Mouse (Mus musculus) splenic B cell, adult 2 months (primary cell): ENCODE measurements around the gene 2310022B05Rik.
A peak's percentile ranks its signal among the peaks of the same experiment; 100 is the strongest.

ENCODE experiments used
- DNase-seq: peaks from one replicate; pipeline ENCODE4 v3.0.0-alpha.2; 2011; ENCODE audit warnings: low read depth, low spot score
- H3K27me3 ChIP-seq: 2 replicates; pipeline ENCODE4 v1.6.1; 2012; ENCODE audit warnings: mild to moderate bottlenecking, low read length, moderate library complexity, mixed read lengths; ENCODE audit not compliant: control insufficient read depth, poor library complexity, insufficient read depth, severe bottlenecking
- H3K36me3 ChIP-seq: 2 replicates; pipeline ENCODE4 v1.6.1; 2012; ENCODE audit warnings: mild to moderate bottlenecking, low read length, moderate library complexity, mixed read lengths; ENCODE audit not compliant: control insufficient read depth, poor library complexity, insufficient read depth, severe bottlenecking

2310022B05Rik gene

DNA sequence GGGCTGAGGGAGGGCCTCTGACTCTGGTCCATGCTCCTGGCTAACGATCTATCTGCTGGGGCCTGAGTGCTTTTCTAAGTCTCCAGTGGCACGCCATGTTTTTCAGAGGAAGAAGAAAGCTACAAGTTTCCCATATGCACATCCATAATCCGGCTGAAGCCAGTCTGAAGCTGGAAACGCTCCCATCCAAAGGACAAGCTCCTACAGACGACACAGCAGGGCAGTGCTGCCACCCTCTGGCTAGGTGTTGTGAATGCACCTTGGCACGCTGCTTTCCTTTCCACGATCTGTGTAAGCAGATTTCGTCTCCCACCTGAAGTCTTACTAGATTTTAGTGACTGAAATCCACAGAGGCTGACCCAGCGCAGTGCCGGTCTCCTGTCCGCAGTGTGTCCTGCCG lies 14.3 kb upstream of the 2310022B05Rik start:
- Histone ChIP-seq H3K27me3 (no peaks in the 10 kb centered on the region), H3K36me3 (no peaks in the 10 kb centered on the region; the same call in none of the 2 replicates)
- peak; percentile 60 for DNase-seq

DNA sequence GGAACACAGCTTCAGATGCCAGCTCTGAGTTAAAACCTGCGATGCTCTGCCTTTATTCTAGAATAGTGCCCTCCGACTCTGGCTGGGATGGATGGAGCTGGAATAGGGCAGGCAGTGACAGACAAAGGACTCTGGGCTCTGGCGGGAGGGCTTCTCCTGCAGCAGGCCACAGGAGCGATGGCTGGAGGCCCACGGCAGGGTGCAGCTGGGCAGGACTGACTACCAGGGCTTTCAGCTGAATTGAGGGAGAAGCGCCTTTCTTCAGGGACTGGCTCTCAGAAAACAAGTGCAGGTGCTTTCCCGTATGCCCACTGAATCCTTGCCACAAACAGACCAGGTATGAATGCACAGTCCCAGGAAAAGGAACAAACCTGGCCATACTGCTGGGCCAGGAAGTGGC lies 13.9 kb upstream of the 2310022B05Rik start:
- no peak for DNase-seq
- no peaks in the 10 kb centered on the region for H3K27me3 ChIP-seq
- H3K36me3 ChIP-seq, result no peaks in the 10 kb centered on the region; the same call in none of the 2 replicates

DNA sequence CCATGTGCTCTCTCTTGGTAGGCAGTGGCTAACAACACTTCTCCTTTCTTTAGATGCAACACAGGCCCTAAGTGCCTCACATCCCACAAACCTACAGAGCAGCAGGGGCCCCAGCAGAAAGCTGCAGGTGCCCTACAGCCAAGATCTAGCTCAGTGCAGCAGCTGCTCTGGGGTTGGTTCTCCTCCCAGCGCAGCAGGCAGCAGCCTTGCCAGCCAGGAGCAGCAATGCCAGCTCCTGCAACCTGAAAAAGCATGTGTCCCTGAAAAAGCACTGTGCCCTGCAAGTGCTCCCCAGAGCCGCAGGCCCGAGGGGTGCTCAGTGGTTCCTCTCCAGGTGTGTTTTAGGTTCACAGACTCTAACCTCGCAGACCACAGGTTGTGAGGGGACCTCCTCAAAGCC lies 13.5 kb upstream of the 2310022B05Rik start:
- Histone ChIP-seq H3K27me3 (no peaks in the 10 kb centered on the region), H3K36me3 (no peaks in the 10 kb centered on the region; the same call in none of the 2 replicates)
- no peak for DNase-seq

DNA sequence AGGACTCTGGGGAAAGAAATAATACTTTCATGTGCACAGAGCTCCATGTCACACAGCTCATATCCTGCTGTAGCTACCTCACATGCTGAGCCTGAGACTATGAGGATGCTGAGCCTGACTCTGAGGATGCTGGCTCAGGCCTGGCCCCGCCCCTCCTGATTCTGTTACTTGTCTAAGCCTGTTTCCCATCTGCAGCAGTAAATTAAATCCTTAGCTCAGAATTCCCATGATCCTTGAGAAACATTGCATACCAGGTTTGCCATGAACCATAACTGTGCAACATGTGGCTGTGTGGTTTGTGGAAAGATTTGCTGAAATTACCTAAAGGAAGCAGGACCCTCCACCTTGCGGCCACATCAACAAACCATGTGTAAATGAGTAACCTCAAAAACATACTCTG lies 9.2 kb upstream of the 2310022B05Rik start:
- Histone ChIP-seq H3K36me3 (no peaks in the 10 kb centered on the region; the same call in none of the 2 replicates), H3K27me3 (no peaks in the 10 kb centered on the region)
- no peak for DNase-seq

DNA sequence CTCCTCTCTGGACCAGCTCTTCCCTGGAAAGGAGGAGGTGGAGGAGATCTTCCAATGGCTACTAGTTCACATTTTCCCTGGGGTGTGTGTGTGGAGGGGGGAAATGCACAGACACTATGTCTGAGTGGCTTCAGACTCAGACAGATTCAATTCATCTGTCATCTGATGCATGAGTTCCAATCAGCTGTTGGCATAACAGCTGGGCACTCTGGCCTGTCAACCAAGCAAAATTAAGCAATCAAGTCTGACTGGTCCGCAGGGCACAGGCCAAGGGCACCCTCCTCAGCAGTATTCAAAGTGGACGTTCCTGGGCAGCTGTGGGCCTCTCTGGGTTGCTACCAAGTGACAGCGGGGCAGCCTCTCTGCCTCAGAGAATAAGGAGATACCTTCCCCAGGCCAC lies 5.6 kb upstream of the 2310022B05Rik start:
- Histone ChIP-seq H3K36me3 (no peaks in the 10 kb centered on the region; the same call in 1 of the 2 replicates), H3K27me3 (no peaks in the 10 kb centered on the region)
- DNase-seq, result no peak

DNA sequence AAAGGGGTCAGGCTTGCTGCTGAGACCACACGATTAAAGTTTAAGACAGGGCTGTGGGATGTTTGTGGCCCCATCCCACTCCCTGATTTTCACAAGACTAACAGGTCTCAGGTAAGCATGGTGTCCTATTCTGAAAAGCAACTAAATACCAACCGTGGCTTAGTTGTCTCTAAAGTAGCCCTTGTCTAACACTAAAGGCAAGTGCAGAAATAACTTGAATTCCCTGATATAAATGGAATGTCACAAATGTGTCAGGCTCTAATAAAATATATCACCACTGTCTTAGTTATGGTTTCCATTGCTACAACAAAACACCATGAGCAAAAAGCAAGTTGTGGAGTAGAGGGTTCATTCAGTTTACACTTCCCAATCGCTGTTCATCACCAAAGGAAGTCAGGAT lies 1.2 kb upstream of the 2310022B05Rik start:
- Histone ChIP-seq H3K36me3 (no peaks in the 10 kb centered on the region), H3K27me3 (no peaks in the 10 kb centered on the region)
- DNase-seq, result no peak

DNA sequence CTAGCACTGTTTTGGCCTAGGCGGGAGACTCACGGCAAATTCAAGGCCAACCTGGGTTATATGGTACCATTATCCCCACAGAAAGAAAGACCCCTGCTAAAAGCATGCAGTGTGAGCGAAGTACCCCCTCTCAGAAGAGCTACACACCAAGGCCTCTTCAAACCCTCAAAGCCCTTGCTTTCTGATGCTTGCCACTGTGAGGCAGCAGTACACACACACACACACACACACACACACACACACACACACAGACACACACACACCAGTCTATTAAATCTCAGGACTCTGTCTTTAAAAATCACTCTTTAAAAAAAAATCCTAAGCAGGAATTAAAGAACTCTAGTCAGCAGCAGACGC lies 683 bp upstream of the 2310022B05Rik start:
- Histone ChIP-seq H3K27me3 (no peaks in the 10 kb centered on the region), H3K36me3 (no peaks in the 10 kb centered on the region)
- DNase-seq, result peak; percentile 25

DNA sequence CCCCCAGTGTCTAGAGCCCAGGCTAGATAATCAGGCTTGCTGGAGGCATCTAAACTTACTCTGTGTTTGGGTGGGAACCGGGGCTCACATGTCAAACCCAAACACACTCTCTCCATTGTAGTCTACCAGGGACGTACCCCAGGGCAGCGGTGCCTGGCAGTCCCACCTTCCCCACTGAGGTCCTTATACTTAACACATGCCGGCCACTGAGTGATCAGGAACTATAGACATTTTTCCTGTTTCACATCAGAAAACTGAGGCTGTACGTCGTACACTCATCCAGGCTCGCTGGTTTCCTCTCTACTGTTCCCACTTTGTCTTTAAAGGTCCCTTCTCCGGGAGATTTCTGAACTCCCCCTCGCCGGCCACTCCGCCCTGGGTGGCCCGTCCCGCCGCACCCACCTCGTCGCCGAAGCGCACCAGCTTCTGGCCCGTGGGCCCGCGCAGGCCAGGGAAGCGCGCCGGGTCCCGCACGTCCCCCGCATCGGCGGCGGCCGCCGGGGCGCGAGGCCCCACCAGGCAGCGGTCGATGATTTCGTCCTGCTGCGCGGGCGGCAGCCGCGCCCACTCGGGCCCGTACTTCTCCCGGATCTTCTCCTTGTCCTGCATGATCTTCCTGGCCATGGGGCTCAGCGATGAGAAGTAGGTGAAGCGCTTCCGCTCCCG lies 590 bp downstream of the 2310022B05Rik start:
- peak; percentile 14 for DNase-seq
- H3K36me3 ChIP-seq, result no peaks in the 10 kb centered on the region

DNA sequence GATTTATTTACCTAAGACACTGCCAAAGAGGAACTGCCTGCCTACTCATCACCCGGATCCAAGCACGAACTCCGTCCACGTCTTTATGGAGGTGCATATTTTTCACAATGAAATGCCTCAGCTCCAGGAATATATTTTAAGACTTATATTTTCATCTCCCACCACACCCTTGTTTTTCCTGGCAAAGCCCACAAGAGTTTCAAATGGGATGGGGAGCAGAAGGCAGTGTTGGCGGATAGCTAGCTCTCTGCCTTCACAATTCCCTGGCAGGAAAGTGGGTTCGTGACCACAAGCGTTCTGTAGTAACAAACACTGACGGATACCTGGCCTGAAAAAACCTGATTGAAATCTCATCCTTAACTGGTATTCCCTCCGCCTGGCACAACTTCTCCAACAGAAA lies 1.4 kb downstream of the 2310022B05Rik start:
- no peaks in the 10 kb centered on the region for H3K27me3 ChIP-seq
- DNase-seq, result no peak

More for the DNA sequence above, 590 bp downstream of the 2310022B05Rik start:
- H3K27me3 ChIP-seq, result no peaks in the 10 kb centered on the region

DNA sequence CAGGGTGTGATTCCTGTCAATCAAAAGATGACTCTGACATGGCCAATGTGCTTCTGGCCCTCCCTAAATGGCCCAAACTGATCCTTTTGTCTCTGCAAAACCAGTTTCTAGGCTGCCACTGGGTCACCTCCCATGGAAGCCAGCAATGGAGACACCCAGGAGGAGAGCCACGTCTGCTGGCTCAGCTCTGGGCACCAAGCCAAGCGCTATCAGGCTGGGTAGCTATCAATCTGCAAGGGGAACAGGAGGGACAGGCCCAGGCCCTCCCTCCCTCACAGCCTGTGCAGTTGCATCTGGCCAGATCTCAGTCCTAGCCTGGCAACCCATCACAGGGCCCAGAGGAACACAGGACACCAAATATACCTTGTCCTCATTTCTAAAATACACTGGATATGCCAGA lies 4.8 kb downstream of the 2310022B05Rik start:
- no peaks in the 10 kb centered on the region for H3K36me3 ChIP-seq
- no peak for DNase-seq
- no peaks in the 10 kb centered on the region for H3K27me3 ChIP-seq

More for the DNA sequence above, 1.4 kb downstream of the 2310022B05Rik start:
- H3K36me3 ChIP-seq, result no peaks in the 10 kb centered on the region

DNA sequence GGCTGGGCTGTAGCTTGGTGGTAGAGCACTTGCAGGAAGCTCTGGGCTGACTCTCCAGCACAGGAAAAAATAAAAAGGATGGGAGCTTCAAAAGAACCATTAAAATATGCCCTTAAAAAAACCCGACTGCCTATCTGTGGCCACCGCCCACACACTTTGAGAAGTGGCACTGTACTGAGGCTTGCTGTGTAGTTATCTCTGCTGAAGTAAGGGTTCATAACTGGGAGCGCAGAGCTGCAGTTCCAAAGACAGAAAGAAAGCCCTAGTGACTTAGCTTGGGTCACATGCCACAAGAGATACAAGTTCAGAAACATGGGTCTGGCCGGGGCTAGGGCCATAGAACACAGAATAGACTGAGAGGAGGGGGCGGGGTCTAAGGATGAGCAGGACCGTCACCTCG lies 5.2 kb downstream of the 2310022B05Rik start:
- Histone ChIP-seq H3K27me3 (no peaks in the 10 kb centered on the region), H3K36me3 (no peaks in the 10 kb centered on the region)
- no peak for DNase-seq

DNA sequence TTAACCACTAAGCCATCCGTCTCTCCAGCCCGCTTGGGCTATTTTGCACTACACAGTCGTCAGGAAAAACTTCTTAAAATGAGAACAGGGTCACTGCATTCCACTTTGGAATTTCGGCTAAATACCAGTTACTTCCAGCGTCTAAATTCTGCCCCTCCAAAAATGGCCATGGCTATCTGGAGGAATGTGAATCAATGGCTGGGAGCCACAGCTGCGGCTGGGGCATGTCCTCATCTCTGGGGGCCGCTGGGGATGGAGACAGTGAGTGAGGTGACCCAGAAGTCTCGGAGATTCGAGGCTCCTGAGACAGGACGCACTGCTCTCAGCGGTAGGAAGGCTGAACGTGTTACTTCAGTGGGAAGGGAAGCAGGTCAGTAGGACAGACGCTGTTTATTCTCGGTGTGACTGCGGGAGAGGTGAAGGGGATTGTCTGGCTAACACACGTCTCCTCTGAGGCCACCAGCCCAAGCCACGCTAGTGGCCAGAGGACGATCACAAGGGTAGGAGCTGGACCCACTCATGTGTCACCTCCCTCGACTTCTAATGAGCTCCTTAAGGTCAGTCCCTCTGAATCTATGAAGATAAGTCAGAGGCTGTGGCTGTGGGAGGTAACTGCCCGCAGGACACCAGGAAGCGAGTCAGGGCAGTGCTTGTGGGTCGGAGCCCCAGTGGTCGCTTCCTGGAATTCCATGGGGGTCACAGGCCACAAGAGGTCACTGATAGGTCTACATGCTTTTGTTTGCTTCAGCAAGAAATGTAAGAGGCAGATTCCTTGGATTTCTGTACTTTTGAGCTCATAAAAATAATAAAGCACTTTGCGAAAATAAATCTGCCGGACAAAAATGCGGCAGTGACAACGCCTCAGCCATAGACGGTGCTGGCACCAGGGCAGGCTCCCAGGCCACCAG lies 9.3 kb downstream of the 2310022B05Rik start:
- H3K27me3 ChIP-seq, result no peaks in the 10 kb centered on the region
- no peaks in the 10 kb centered on the region for H3K36me3 ChIP-seq
- DNase-seq, result no peak

DNA sequence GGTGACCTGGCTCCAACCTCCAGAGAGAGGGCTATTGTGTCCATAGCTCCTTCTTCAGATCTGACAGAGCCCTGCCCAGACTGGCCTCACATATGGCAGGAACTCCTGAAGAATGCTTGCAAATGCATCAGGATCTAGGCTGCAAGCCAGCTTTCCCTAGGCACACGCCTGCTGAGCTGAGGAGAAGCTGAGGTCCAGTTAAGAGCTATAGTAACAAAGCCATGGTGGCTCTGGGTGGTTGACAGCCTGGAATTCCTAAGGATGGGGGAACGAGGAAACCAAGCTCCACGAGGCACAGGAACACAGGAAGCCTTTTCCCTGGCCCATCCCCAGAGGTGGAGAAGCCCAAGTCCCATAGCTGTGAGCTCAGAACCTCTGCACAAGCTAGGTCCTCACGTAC lies 10.6 kb downstream of the 2310022B05Rik start:
- no peak for DNase-seq
- Histone ChIP-seq H3K27me3 (no peaks in the 10 kb centered on the region), H3K36me3 (no peaks in the 10 kb centered on the region)

DNA sequence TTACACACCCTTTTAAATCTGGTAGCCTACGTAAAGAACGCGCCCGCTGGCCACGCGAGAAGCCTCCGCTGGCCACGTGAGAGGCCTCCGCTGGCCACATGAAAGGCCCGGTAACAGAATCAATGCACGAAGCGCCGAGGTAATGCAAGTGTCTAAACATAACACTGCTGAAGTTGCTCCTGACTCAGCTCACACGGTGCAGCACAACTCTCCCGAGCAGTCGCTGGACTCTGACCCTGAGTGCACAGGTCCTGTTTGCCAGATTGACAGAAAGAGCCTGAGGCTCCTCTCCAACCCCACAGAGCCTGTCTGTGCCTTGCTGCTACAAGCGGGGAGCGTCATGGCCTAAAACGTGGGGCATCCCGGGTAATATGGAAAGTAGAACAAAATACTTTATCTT lies 11.4 kb downstream of the 2310022B05Rik start:
- DNase-seq, result no peak
- no peaks in the 10 kb centered on the region for H3K27me3 ChIP-seq
- no peaks in the 10 kb centered on the region for H3K36me3 ChIP-seq

DNA sequence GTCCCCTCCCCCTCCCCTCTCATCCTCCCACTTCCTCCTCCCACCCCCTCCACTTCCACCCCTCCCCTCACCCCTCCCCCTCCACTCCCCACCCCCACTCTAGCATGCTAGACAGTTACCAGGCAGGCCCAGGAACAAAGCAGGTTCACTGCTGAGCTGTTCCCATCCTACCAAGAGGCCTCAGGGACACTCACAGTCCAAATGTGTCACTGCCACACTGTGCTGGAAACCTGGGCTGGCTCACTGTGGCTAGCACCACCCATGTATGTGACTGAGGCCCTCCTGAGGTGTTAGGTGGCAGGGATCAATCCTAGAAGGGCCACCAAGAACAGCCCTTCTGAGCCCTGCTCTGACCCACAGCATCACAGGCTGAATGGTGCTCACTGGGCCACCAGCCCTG lies 14.9 kb downstream of the 2310022B05Rik start:
- no peaks in the 10 kb centered on the region for H3K27me3 ChIP-seq

More for the DNA sequence above, 14.9 kb downstream of the 2310022B05Rik start:
- no peaks in the 10 kb centered on the region for H3K36me3 ChIP-seq
- no peak for DNase-seq
